Mouse (Mus musculus): ENCODE measurements at regions not wholly inside any gene's neighbourhood (a gene's known extent, or its start where the extent isn't known, plus 50 kb on each side); places are given as distances from the start of the nearest gene placed in this dataset.

DNA sequence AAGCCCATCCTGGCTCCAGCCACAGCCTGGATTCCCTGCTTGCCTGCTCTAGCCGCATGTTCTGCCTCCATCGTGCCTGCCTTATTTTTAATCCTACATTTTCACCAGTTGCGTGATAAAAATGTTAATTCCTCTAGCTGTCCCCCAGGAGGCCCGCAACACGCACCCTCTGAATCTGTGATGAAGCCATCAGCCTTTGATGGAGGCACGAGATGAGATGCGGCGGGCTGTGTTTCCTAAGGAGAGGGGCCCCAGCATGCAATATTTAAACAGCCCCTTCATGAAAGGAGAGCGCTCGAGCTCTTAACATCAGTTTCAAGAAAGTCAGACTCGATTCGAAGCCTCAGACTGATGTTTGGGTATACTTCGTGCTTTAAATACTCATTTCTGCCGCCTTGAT, 76.3 kb downstream of the Nptx2 start:
- no peak for DNase-seq (ENCODE audit: low spot score)
- no peak for ATAC-seq (ENCODE audit: extremely low read depth, insufficient number of reproducible peaks, low FRiP score, poor library complexity, severe bottlenecking)
- Histone ChIP-seq H3K36me3 (replicated peaks) (no peaks in the 10 kb centered on the region), H3K4me3 (ENCODE audit: low read depth, low read length) (no peak overlapping the region), H3K4me1 (ENCODE audit: insufficient read depth, low read depth, low read length) (no peaks in the 10 kb centered on the region), H3K27me3 (ENCODE audit: insufficient read depth, low read length) (no peaks in the 10 kb centered on the region), H3K9me3 (replicated peaks) (peaks cover 75% of the 10 kb centered on the region)
- no peak for TF ChIP-seq CTCF (IDR thresholded peaks at IDR 0.05; ENCODE audit: low read depth, low read length)
- no peak for TF ChIP-seq POLR2AphosphoS5 (IDR thresholded peaks at IDR 0.05; ENCODE audit: insufficient replicate concordance, low read depth, low read length)
- no peak for TF ChIP-seq TAL1 (conservative IDR thresholded peaks at IDR 0.05; ENCODE audit: low read depth, low read length)
- no peak for TF ChIP-seq GATA2 (IDR thresholded peaks at IDR 0.05; ENCODE audit: borderline replicate concordance, low read depth, low read length)
- no peak for TF ChIP-seq GATA1 (IDR thresholded peaks at IDR 0.05; ENCODE audit: borderline replicate concordance, low read length)

DNA sequence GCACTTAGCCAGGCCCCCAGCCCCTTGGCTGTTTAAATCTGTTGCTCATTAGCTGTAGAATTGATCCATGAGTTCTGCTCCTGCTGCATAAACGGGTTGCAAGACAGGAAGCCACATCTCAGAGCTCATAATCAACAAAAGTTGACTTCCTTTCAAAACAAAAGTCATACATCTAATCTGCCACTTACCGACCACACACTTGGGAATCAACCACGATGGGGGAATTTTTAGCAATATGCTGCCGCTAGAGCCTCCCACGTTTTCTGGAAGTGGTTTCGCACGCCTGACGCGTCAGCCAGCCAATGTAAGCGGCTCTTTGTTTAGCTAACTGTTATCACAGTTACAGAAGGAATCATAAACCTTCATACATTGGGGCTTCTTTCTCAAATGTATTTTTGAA, 77.7 kb downstream of the Nptx2 start:
- DNase-seq (ENCODE audit: low spot score), result no peak
- Histone ChIP-seq H3K27me3 (ENCODE audit: insufficient read depth, low read length) (no peaks in the 10 kb centered on the region), H3K9me3 (replicated peaks) (peaks cover 78% of the 10 kb centered on the region), H3K36me3 (replicated peaks) (no peaks in the 10 kb centered on the region), H3K4me3 (ENCODE audit: low read depth, low read length) (no peak overlapping the region), H3K4me1 (ENCODE audit: insufficient read depth, low read depth, low read length) (no peaks in the 10 kb centered on the region)
- ATAC-seq (ENCODE audit: extremely low read depth, insufficient number of reproducible peaks, low FRiP score, poor library complexity, severe bottlenecking), result no peak
- TF ChIP-seq POLR2AphosphoS5 (IDR thresholded peaks at IDR 0.05; ENCODE audit: insufficient replicate concordance, low read depth, low read length), result no peak
- TF ChIP-seq GATA1 (IDR thresholded peaks at IDR 0.05; ENCODE audit: borderline replicate concordance, low read length), result no peak
- no peak for TF ChIP-seq CTCF (IDR thresholded peaks at IDR 0.05; ENCODE audit: low read depth, low read length)
- no peak for TF ChIP-seq GATA2 (IDR thresholded peaks at IDR 0.05; ENCODE audit: borderline replicate concordance, low read depth, low read length)

DNA sequence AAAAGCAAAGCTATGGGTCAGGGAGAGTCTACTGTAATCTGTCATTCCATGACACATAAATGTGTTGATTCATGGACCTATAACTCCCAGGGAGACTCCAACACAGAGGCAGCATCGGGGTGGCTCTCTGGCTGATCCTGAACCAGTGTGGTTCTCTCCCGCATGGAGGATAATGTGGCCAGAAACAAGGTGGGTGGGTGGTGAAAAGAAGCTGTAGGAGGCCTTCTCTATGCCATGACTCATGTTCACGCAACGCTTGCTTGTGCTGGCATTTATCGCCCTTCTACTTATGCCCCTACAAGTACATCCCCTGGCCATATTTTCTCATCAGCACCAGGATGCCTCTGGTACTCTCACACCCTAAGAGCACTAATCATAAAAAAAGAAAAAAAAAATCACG, 86.6 kb downstream of the Nptx2 start:
- Histone ChIP-seq H3K4me1 (ENCODE audit: insufficient read depth, low read depth, low read length) (no peaks in the 10 kb centered on the region), H3K36me3 (replicated peaks) (no peaks in the 10 kb centered on the region), H3K9me3 (replicated peaks) (peaks cover 72% of the 10 kb centered on the region), H3K27me3 (ENCODE audit: insufficient read depth, low read length) (no peaks in the 10 kb centered on the region), H3K4me3 (ENCODE audit: low read depth, low read length) (no peak overlapping the region)
- DNase-seq (ENCODE audit: low spot score) (no peak), ATAC-seq (ENCODE audit: extremely low read depth, insufficient number of reproducible peaks, low FRiP score, poor library complexity, severe bottlenecking) (no peak)
- no peak for TF ChIP-seq GATA1 (IDR thresholded peaks at IDR 0.05; ENCODE audit: borderline replicate concordance, low read length)
- no peak for TF ChIP-seq TAL1 (conservative IDR thresholded peaks at IDR 0.05; ENCODE audit: low read depth, low read length)
- no peak for TF ChIP-seq POLR2AphosphoS5 (IDR thresholded peaks at IDR 0.05; ENCODE audit: insufficient replicate concordance, low read depth, low read length)
- TF ChIP-seq GATA2 (IDR thresholded peaks at IDR 0.05; ENCODE audit: borderline replicate concordance, low read depth, low read length), result no peak
- no peak for TF ChIP-seq CTCF (IDR thresholded peaks at IDR 0.05; ENCODE audit: low read depth, low read length)

DNA sequence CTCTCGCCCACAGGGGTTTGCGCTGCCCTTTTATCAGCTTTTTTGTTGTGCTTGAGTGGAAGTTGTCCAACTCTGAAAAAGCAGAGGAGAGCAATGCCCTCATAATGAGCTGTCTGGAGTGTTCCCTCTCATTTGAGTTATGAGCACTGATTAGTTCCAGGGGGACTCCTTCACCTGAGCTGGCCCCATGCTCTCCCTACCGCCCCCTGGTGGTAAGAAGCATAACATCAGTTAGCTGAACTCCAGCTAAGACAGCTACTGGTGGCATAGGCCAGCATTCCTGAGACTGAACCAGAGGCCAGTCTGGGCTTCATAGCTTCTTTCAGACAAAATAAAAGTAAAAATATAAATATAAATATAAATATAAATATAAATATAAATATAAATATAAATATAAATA, 92.9 kb downstream of the Nptx2 start:
- ATAC-seq (ENCODE audit: extremely low read depth, insufficient number of reproducible peaks, low FRiP score, poor library complexity, severe bottlenecking) (no peak), DNase-seq (ENCODE audit: low spot score) (no peak)
- Histone ChIP-seq H3K4me3 (ENCODE audit: low read depth, low read length) (no peak overlapping the region), H3K36me3 (replicated peaks) (no peaks in the 10 kb centered on the region), H3K9me3 (replicated peaks) (peaks cover 68% of the 10 kb centered on the region), H3K4me1 (ENCODE audit: insufficient read depth, low read depth, low read length) (no peaks in the 10 kb centered on the region), H3K27me3 (ENCODE audit: insufficient read depth, low read length) (no peaks in the 10 kb centered on the region)
- TF ChIP-seq GATA2 (IDR thresholded peaks at IDR 0.05; ENCODE audit: borderline replicate concordance, low read depth, low read length) (no peak), CTCF (IDR thresholded peaks at IDR 0.05; ENCODE audit: low read depth, low read length) (no peak), POLR2AphosphoS5 (IDR thresholded peaks at IDR 0.05; ENCODE audit: insufficient replicate concordance, low read depth, low read length) (no peak)

DNA sequence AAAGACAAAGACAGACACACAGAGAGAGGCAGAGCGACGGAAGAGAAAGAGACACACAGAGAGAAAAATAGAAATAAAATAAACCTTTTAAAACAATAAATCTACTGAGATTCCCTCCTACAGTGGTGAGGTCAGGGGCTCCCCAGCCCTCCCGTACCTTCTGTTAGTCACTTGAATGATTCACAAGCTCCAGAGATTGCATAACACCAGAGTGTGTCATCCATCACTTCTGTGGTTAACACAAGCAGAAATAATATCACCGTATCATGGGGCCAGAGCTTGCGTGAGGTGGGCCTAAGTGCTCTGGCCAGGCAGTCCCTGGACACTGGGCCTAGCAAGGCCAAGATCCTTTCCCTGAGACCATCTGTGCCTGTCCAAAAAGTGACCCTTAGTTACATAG, 93.9 kb downstream of the Nptx2 start:
- no peaks in the 10 kb centered on the region for H3K36me3 ChIP-seq (replicated peaks)
- H3K4me3 ChIP-seq (ENCODE audit: low read depth, low read length), result no peak overlapping the region
- H3K4me1 ChIP-seq (ENCODE audit: insufficient read depth, low read depth, low read length), result no peaks in the 10 kb centered on the region
- peaks cover 69% of the 10 kb centered on the region for H3K9me3 ChIP-seq (replicated peaks)
- DNase-seq (ENCODE audit: low spot score), result no peak
- no peak for ATAC-seq (ENCODE audit: extremely low read depth, insufficient number of reproducible peaks, low FRiP score, poor library complexity, severe bottlenecking)
- no peaks in the 10 kb centered on the region for H3K27me3 ChIP-seq (ENCODE audit: insufficient read depth, low read length)
- TF ChIP-seq GATA1 (IDR thresholded peaks at IDR 0.05; ENCODE audit: borderline replicate concordance, low read length), result no peak
- no peak for TF ChIP-seq CTCF (IDR thresholded peaks at IDR 0.05; ENCODE audit: low read depth, low read length)
- TF ChIP-seq TAL1 (conservative IDR thresholded peaks at IDR 0.05; ENCODE audit: low read depth, low read length), result no peak
- no peak for TF ChIP-seq GATA2 (IDR thresholded peaks at IDR 0.05; ENCODE audit: borderline replicate concordance, low read depth, low read length)
- no peak for TF ChIP-seq POLR2AphosphoS5 (IDR thresholded peaks at IDR 0.05; ENCODE audit: insufficient replicate concordance, low read depth, low read length)

DNA sequence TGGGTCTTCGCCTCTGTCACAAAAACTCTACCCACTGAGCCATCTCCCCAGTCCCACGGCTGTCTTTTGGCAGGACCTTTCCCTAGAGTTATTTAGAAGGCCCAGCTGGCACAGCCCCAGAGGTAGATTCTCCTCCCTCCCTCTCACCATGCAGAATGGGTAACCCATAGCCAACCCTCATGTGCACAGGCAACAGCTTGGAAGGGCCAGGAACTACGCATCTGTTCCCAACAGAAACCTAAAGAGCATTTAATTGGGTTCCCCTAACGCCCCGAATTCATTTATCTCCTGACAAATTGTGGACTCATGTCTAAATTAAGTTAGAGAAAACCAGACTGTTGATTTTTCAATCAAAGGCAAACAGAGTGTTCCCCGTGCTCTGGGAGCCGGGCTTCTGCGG, 97.1 kb downstream of the Nptx2 start:
- H3K4me3 ChIP-seq (ENCODE audit: low read depth, low read length), result no peak overlapping the region
- H3K36me3 ChIP-seq (replicated peaks), result no peaks in the 10 kb centered on the region
- DNase-seq (ENCODE audit: low spot score) (no peak), ATAC-seq (ENCODE audit: extremely low read depth, insufficient number of reproducible peaks, low FRiP score, poor library complexity, severe bottlenecking) (no peak)
- peaks cover 74% of the 10 kb centered on the region for H3K9me3 ChIP-seq (replicated peaks)
- H3K4me1 ChIP-seq (ENCODE audit: insufficient read depth, low read depth, low read length), result no peaks in the 10 kb centered on the region
- TF ChIP-seq GATA1 (IDR thresholded peaks at IDR 0.05; ENCODE audit: borderline replicate concordance, low read length), result no peak
- TF ChIP-seq POLR2AphosphoS5 (IDR thresholded peaks at IDR 0.05; ENCODE audit: insufficient replicate concordance, low read depth, low read length), result no peak
- no peak for TF ChIP-seq CTCF (IDR thresholded peaks at IDR 0.05; ENCODE audit: low read depth, low read length)
- no peak for TF ChIP-seq GATA2 (IDR thresholded peaks at IDR 0.05; ENCODE audit: borderline replicate concordance, low read depth, low read length)
- no peak for TF ChIP-seq TAL1 (conservative IDR thresholded peaks at IDR 0.05; ENCODE audit: low read depth, low read length)
- H3K27me3 ChIP-seq (ENCODE audit: insufficient read depth, low read length), result no peaks in the 10 kb centered on the region

DNA sequence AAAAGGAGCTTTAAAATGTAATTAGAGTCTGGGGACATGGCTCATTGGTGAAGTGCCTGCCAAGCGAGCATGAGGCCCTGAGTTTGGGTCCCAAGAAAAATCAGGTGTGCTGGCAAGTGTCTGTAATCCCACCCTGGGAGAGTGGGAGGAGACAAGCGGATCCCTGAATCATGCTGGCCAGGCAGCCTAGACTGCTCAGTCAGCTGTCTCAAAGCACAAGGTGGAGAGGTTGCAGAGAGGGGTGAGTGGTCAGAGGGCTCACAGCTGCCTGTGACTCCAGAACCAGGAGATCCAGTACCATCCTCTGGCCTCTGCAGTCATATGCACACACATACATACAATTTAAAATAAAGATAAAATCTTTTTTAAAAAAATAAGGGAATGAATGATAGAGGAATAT, 97.7 kb downstream of the Nptx2 start:
- H3K4me3 ChIP-seq (ENCODE audit: low read depth, low read length), result no peak overlapping the region
- no peak for TF ChIP-seq GATA2 (IDR thresholded peaks at IDR 0.05; ENCODE audit: borderline replicate concordance, low read depth, low read length)
- no peak for TF ChIP-seq TAL1 (conservative IDR thresholded peaks at IDR 0.05; ENCODE audit: low read depth, low read length)
- no peak for TF ChIP-seq POLR2AphosphoS5 (IDR thresholded peaks at IDR 0.05; ENCODE audit: insufficient replicate concordance, low read depth, low read length)
- TF ChIP-seq CTCF (IDR thresholded peaks at IDR 0.05; ENCODE audit: low read depth, low read length), result no peak
- TF ChIP-seq GATA1 (IDR thresholded peaks at IDR 0.05; ENCODE audit: borderline replicate concordance, low read length), result no peak
- peaks cover 74% of the 10 kb centered on the region for H3K9me3 ChIP-seq (replicated peaks)

More for the DNA sequence above, 97.7 kb downstream of the Nptx2 start:
- no peaks in the 10 kb centered on the region for H3K4me1 ChIP-seq (ENCODE audit: insufficient read depth, low read depth, low read length)
- H3K36me3 ChIP-seq (replicated peaks), result no peaks in the 10 kb centered on the region
- ATAC-seq (ENCODE audit: extremely low read depth, insufficient number of reproducible peaks, low FRiP score, poor library complexity, severe bottlenecking), result no peak
- H3K27me3 ChIP-seq (ENCODE audit: insufficient read depth, low read length), result no peaks in the 10 kb centered on the region
- DNase-seq (ENCODE audit: low spot score), result no peak
